Comparison of ENCODE assay signal across 26 mouse cellular contexts in the genomic region with DNA sequence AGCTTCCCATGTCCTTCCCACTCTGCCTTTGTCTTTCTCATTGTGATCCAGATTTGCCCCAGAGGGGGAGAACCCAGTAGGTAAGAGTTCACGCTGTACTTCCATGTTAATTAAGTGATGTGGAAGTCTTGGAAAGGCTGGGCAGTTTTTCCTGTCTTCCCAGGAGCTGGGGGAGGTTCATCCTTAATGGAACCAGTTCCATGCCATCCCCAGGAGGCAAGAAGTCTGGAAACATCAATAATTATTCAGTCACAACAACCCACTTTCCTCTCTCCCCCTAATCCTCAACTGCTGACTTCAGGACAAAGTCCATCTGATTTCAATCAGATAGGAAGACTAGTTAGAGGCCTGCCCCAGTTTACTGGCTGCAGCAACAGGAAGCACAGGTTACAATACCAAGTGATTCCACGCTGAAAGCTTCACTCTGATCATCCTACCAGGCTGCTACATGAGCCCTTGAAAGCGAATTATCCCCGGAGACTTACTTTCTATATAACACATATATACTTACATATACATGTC.
DNase-seq lines count a peak whose midpoint lies in the region; ATAC-seq lines count a peak whose summit lies in the region.
"Had no signal": no experiment of that assay in that cellular context is flagged by ENCODE, and none has a peak within 500 bp of the region (broad histone marks: within the 10 kb centered on the region; RNA-seq: fewer than 3 reads in every experiment).

No protein-coding gene starts in this region.

- peak; percentile 32 for DNase-seq in R1 (ENCODE audit: low read depth, low spot score)
- peak; percentile 95 for DNase-seq in fat pad, adult 2 months (ENCODE audit: extremely low read depth, low read depth, low spot score)
- DNase-seq in limb, embryonic 11.5 days (ENCODE audit: low spot score): peak; percentile 19
- DNase-seq in adrenal gland, postnatal 36 days: no peak
- DNase-seq: adrenal gland, adult 8-10 months; adrenal gland, postnatal 25 days; B cell, adult 2 months; cerebellum, adult 18-20 months; cerebellum, adult 9-10 months; cerebellum, postnatal 14 days; gastrocnemius, postnatal 25 days; kidney, adult 11 months had no signal

- H3K9ac ChIP-seq in intestine, embryonic 16.5 days (ENCODE audit: low read depth, low read length): no peak overlapping the region
- no peak overlapping the region for H3K9ac ChIP-seq in limb, embryonic 11.5 days (ENCODE audit: low read length)
- H3K9ac ChIP-seq in forebrain, embryonic 15.5 days (replicated peaks): no peak overlapping the region
- H3K9ac ChIP-seq: embryonic facial prominence, embryonic 12.5 days; embryonic facial prominence, embryonic 15.5 days; forebrain, embryonic 13.5 days; hindbrain, embryonic 13.5 days had no signal

- no peak overlapping the region for H3K4me2 ChIP-seq in intestine, embryonic 16.5 days (ENCODE audit: low read depth, low read length)
- no peak overlapping the region for H3K4me2 ChIP-seq in limb, embryonic 11.5 days (ENCODE audit: low read depth, severe bottlenecking)
- no peak overlapping the region for H3K4me2 ChIP-seq in forebrain, embryonic 15.5 days (replicated peaks)
- H3K4me2 ChIP-seq: embryonic facial prominence, embryonic 12.5 days; embryonic facial prominence, embryonic 15.5 days; forebrain, embryonic 13.5 days; heart, embryonic 11.5 days; hindbrain, embryonic 13.5 days had no signal

- H3K27ac ChIP-seq in intestine, embryonic 16.5 days (ENCODE audit: low read length): no peak overlapping the region
- no peak overlapping the region for H3K27ac ChIP-seq in limb, embryonic 11.5 days (replicated peaks; ENCODE audit: low read depth, low read length)
- H3K27ac ChIP-seq in forebrain, embryonic 15.5 days (replicated peaks): no peak overlapping the region
- H3K27ac ChIP-seq: embryonic facial prominence, embryonic 12.5 days; embryonic facial prominence, embryonic 15.5 days; forebrain, embryonic 13.5 days; hindbrain, embryonic 10.5 days; hindbrain, embryonic 13.5 days had no signal

- no peaks in the 10 kb centered on the region for H3K9me3 ChIP-seq in intestine, embryonic 16.5 days (ENCODE audit: control insufficient read depth, low read length)
- H3K9me3 ChIP-seq in limb, embryonic 11.5 days (ENCODE audit: control insufficient read depth, low read length): no peaks in the 10 kb centered on the region
- no peaks in the 10 kb centered on the region for H3K9me3 ChIP-seq in forebrain, embryonic 15.5 days
- H3K9me3 ChIP-seq: embryonic facial prominence, embryonic 12.5 days; embryonic facial prominence, embryonic 15.5 days; forebrain, embryonic 13.5 days; G1E; hindbrain, embryonic 10.5 days; hindbrain, embryonic 13.5 days had no signal

- H3K36me3 ChIP-seq in intestine, embryonic 16.5 days (ENCODE audit: control insufficient read depth, insufficient read depth, low read length): no peaks in the 10 kb centered on the region
- H3K36me3 ChIP-seq in limb, embryonic 11.5 days (ENCODE audit: control insufficient read depth, insufficient read depth, low read length): no peaks in the 10 kb centered on the region
- no peaks in the 10 kb centered on the region for H3K36me3 ChIP-seq in forebrain, embryonic 15.5 days
- H3K36me3 ChIP-seq: embryonic facial prominence, embryonic 12.5 days; embryonic facial prominence, embryonic 15.5 days; G1E; hindbrain, embryonic 10.5 days; hindbrain, embryonic 13.5 days had no signal

- H3K27me3 ChIP-seq in intestine, embryonic 16.5 days (replicated peaks; ENCODE audit: control insufficient read depth, insufficient read depth, low read length): no peaks in the 10 kb centered on the region
- no peaks in the 10 kb centered on the region for H3K27me3 ChIP-seq in limb, embryonic 11.5 days (ENCODE audit: control insufficient read depth, insufficient read depth, low read length)
- H3K27me3 ChIP-seq in forebrain, embryonic 15.5 days: no peaks in the 10 kb centered on the region
- H3K27me3 ChIP-seq: CH12.LX; embryonic facial prominence, embryonic 12.5 days; embryonic facial prominence, embryonic 15.5 days; forebrain, embryonic 13.5 days; hindbrain, embryonic 13.5 days had no signal

- no peak overlapping the region for H3K4me3 ChIP-seq in intestine, embryonic 16.5 days (ENCODE audit: low read length)
- H3K4me3 ChIP-seq in limb, embryonic 11.5 days (ENCODE audit: low read depth, low read length): no peak overlapping the region
- H3K4me3 ChIP-seq in forebrain, embryonic 15.5 days: no peak overlapping the region
- H3K4me3 ChIP-seq: embryonic facial prominence, embryonic 12.5 days; embryonic facial prominence, embryonic 15.5 days; forebrain, embryonic 13.5 days; hindbrain, embryonic 10.5 days; hindbrain, embryonic 13.5 days had no signal

- peak; percentile 85 for ATAC-seq in intestine, embryonic 16.5 days
- no peak for ATAC-seq in limb, embryonic 11.5 days (ENCODE audit: insufficient number of reproducible peaks, low FRiP score, low TSS enrichment, low read depth)
- no peak for ATAC-seq in megakaryocyte-erythroid progenitor cell, adult 5-6 weeks (replicated peaks; ENCODE audit: low FRiP score, low TSS enrichment, poor library complexity, severe bottlenecking)
- ATAC-seq in forebrain, embryonic 15.5 days (replicated peaks): no peak
- ATAC-seq: activated CD4-positive, CD25-positive, alpha-beta regulatory T cell, adult 4 months; forebrain, embryonic 13.5 days; hindbrain, embryonic 16.5 days; Patski had no signal

- H3K4me1 ChIP-seq in intestine, embryonic 16.5 days (ENCODE audit: control insufficient read depth, insufficient read depth, low read length): 0 out of 2 replicates have a peak, but pooled peaks cover 2% of the 10 kb centered on the region
- H3K4me1 ChIP-seq in limb, embryonic 11.5 days (ENCODE audit: control insufficient read depth, insufficient read depth, low read length): no peaks in the 10 kb centered on the region
- no peaks in the 10 kb centered on the region for H3K4me1 ChIP-seq in forebrain, embryonic 15.5 days
- H3K4me1 ChIP-seq: embryonic facial prominence, embryonic 12.5 days; embryonic facial prominence, embryonic 15.5 days; forebrain, embryonic 13.5 days; hindbrain, embryonic 10.5 days; hindbrain, embryonic 13.5 days had no signal

- WGBS in intestine, embryonic 16.5 days: 69% methylated on average over 4 of the region's 4 CpGs
- WGBS in limb, embryonic 11.5 days: 57% methylated on average over 4 of the region's 4 CpGs
- WGBS in forebrain, embryonic 15.5 days: 70% methylated on average over 4 of the region's 4 CpGs

Comparison
In these comparisons a context has a peak if more than half of its experiments do, and no peak if none do; other contexts are left out.
1. DNase-seq: peak in R1 (single experiment), fat pad, adult 2 months (single experiment) and limb, embryonic 11.5 days (single experiment); none in adrenal gland, postnatal 36 days (0 of 2).